Mouse (Mus musculus) thymus, postnatal 0 days (tissue): ENCODE measurements around the gene Ugp2. TPM values are rescaled to one million over a fixed set of nuclear protein-coding genes. Genes with fewer than 3 reads are reported as not detected.
"Not testable (repeated sequence)": the region's sequence is repeated elsewhere in the genome, so short reads cannot be mapped to it uniquely, and the experiment has no call there.

Experiments
- DNase-seq: peaks from one replicate; pipeline ENCODE4 v3.0.0-alpha.2; 2015; ENCODE audit warnings: low spot score
- microRNA counts: library from miRNA; unstranded; fragments of <30 nt; microRNA quantifications from one replicate; lab custom pipeline; 2015
- microRNA-seq: library from miRNA; unstranded; fragments of <30 nt; microRNA quantifications from one replicate; pipeline ENCODE4, GENCODE M21; 2016; ENCODE audit warnings: borderline number of aligned reads
- polyA plus RNA-seq: library from polyadenylated mRNA; unstranded; fragments of >200 nt; fragmentation: Nextera tagmentation; extraction: Ambion mirVana; gene quantifications from 2 replicates; pipeline ENCODE4 v1.2.1, GENCODE M21; 2015

The Ugp2 gene
- polyA plus RNA-seq, 1 experiment from 2014 or later, result 49.9 TPM

DNA sequence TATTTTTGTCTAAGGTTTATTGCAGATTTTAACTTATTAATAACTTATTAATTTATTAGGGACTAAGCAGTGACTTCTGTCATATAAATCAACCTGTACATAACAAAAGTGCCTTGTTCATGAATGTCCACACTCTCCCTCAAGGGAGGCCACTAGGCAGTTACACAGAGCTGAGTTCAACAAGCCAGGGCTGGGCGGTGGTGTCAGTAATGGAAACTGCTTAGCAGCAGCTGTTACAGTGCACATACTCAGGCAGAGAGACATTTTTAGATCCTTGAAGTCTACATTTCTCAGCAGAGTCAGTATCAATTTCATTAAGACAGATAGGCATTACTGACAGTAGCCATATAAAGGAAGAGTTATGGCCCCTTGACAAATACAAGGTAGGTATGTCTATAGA, 33.1 kb downstream of the Ugp2 start:
- DNase-seq, result no peak

DNA sequence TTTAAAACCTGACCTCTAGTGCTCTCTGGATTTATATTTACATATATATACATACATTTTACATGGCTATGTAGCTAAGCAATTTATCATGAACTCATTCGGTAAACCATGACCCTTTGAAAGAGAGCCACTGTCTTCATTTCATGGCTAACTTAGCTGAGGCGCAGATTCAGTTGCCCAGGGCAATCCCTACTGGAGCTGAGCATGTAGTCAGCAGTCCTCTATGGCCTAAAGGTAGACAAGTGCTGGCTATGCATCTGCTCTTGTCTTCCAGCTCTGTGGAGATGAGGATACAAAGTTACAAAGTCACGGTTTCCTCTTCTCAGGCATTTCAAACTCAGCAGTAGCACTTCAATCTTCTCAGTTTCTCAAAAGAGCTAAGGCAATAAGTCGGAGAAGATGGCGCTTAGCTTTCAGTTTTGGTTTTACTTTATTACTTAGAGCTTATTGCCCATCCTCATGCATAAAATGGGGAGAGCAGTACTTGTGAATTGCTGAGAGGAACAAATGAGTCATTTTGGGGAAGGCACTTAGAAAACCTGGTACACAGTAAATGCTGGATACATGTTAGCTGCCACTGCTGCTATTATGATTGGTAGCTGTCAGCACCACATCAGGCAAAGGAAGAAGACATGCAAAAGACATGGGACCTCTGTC, 38.2 kb downstream of the Ugp2 start:
- no peak for DNase-seq

DNA sequence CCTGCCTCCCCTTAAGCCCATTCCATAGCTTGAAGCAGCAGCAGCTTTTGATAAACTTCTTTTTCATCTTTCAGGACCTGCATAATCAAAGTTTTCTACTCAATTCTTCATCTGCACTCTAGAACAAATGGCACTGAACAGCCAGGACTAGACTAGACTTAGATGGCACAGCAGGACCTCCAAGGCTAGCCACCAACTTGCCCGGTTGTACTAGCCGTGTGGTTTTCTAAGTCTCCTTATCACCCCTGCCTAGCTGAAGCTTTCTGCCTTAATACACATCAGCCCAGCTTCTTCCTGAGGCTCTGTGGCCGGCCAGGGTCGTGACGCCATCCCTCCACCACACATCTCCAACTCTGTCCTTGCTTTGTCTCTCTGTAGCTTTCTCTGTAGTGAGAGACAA, 42.9 kb downstream of the Ugp2 start:
- DNase-seq, result no peak

DNA sequence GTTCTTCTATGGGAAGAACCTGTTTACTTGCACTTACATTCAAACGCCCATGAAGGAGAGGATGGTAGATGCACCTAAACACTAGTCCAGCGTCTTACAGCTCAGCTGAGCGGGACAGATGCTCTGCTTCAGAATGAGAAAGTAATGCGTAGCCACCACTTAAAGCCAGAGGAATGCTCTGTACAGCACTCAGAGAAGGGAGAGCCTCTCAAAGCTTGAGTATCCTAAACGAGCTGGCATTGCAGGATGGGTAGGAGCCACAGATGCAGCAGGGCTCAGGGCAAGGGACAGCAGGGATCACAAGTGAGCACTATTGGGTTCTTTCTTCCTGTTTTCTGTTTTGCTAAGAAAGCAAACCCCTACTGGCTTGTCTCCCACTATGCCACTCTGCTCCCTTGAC, 43.5 kb downstream of the Ugp2 start:
- DNase-seq, result no peak

DNA sequence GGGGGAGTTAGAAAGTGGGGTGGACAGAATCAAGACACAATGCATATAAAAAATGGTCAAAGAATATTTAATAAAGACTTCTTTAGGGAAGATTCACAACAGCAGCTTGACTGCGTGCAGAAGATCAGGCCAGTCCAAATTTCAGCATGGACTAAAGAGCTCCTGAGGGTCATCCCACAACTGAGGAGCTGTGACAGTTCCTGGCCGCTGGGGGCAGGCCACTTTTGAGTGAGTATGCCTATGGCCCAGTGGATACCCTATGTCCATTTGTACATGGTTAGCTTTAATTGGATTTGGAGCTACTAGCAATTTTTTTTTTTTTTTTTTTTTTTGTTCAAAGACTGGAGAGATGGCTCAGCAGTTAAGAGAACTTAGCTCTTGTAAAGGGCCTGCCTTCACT, 44.2 kb downstream of the Ugp2 start:
- DNase-seq, result no peak

DNA sequence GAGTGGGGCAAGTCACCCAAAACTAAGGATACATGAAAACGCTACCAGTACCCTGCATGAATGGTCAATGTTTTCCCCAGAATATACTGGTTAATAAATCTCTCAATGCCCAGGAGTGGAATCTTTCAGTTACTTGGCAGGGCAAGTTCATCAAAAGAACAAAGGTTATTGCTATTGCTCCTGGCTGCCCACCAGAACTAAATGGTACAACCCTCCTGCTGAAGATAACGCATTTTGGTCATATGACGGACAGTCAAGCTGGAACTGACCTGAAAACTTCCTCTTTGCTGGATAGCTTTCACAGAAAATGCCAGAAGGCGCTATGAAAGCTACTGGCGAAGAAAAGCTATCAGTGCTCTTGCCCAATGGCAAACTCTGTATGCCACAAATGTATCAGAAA, 45.2 kb downstream of the Ugp2 start:
- no peak for DNase-seq

DNA sequence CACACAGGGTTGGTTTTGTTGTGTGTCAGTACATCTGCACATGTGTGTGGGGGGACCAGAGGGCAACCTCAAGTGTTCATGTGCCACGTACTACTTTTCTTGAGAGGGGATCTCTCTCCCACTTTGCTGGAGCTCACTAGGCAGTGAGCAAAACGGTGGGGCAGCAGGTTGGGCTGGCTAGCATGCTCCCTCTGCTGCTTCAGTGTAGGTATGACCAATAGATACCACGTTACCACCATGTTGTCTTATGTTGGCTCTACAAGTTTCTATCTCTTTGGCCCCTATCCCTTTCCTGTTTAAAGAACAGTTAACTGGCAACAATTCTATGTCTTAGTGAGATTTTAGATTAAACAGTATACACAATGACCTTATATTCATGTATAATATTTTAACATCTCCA, 48.7 kb downstream of the Ugp2 start:
- DNase-seq, result no peak

DNA sequence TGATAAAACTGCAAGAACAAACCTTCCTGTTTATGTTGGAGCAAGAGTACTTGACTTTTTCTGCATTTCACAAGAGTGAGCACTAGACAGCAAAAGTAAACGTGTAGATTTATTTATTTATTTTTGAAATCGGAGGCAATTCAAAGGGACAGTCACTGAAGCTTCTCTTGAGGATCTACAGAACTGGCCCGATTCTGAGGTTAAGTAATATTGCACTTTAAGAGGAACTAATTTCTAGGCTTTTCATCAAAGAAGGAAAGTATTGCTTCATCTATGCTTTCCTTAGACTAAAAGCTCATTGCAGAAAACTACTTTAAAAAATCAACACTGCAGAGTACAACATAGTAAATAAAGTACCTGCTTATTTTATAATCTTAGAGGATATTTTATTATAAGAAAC, 49.4 kb downstream of the Ugp2 start:
- no peak for DNase-seq

DNA sequence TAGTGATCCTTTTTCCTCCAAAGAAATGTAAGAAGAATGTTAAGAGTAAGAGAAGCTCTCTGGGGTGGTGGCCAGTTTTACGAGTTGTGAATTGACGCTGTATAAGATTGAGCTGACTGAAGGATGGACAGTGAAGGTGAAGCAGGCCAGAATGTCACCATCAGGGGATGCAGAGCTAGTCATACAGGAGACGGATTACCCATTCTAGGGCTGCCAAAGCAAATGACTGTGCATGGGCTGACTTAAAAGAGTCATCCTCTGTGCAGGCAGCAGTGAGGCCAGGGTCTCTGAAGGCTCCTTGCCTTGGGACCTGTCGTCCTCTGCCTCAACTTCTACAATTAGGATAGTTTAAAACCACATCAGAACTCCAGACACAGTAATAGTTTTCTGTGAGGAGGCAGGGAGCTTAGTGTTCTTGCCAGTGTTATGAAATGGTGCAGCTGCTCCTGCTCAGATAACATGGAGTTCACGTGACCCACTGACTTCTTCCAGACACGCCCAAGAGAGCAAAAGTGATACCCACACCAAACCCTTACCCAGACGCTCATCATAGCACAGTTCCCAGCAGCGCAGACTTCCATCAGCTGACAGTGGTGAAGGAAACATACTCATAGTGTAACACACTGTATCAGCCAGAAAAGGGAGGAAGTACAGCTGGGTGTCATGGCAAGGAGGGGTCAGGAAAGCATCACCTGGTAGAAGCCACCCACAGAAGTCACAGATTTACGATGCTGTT, 56.9 kb downstream of the Ugp2 start:
- no peak for DNase-seq

DNA sequence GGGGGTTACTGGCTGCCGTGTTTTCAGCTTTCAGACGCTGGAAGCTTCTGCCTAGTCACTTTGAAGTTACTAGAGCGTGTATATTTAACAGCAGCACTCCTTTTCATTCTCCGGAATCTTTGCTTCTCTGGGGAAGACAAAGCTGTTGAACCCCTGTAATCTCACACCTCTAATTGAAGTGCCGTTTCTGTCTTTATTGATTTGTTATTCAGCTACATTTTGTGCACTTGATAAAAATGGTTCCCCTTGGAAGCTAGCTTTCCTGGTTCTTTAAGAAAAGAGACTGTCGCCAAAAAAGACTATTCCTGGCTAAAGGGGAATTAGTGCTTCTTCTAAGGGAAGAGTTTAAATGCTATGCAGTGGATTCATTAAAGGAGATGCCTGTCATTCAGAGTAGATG, 61.5 kb downstream of the Ugp2 start:
- DNase-seq, result no peak

DNA sequence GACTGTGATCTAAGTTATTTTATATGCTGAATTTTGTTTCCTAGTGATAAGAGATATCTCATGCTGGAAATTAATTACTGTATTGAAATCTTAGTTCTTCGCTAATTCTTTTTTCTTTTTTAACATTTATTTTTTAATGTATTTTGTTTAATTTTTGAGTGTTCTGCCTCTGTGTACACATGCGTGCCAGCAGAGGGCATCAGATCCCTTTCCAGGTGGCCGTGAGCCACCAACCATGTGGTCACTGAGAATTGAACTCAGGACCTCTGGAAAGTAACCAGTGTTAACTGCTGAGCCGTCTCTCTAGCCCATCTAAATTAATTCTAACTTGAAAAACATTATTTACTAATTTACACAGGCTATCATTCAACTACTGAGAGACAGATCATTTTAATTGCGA, 62.9 kb downstream of the Ugp2 start:
- peak; percentile 16 for DNase-seq

DNA sequence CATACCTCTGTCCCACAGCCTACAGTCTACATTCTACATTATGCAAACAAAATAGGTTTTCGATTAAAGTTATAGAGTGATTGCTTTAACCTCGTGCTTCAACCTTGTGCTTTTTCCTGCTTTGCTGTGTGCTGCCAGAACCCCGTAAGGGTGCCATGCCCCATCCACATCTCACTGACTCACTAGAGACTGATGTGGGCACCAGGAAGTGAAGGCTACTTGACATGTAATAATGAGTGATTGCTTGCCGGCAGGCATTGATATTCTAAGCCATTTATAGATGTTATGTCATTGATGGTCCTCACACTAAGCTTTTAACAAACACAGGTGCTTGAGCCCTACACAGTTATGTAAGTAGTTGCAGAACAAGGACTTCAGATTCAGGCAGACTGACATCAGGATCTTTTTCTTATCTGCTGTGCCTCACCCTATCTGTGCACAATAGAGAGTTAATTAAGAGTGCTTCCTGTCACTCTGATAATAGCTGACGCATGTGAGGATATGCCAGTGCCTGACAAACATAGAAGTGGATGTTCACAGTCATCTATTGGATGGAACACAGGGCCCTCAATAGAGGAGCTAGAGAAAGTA, 63.8 kb downstream of the Ugp2 start:
- DNase-seq, result no peak

DNA sequence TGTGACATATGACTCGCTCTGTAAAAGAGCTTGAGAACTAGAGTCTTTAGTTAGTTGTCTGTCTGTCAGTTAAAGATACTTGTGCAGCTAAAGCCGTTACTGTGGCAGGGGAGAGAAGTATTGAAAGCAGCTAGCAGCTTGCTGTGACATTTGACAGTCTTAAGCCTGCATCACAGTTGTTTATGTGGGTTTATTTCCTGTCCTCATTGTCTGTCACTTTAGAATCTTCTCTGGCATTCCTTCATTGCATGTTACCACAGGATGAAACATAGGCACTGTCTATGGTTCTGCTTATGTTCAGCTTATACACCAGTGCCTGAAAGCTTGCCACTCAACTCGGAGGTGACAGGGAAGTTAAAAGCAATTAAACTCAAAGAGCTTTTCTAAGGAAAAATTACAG, 67.4 kb downstream of the Ugp2 start:
- DNase-seq, result peak; percentile 11

DNA sequence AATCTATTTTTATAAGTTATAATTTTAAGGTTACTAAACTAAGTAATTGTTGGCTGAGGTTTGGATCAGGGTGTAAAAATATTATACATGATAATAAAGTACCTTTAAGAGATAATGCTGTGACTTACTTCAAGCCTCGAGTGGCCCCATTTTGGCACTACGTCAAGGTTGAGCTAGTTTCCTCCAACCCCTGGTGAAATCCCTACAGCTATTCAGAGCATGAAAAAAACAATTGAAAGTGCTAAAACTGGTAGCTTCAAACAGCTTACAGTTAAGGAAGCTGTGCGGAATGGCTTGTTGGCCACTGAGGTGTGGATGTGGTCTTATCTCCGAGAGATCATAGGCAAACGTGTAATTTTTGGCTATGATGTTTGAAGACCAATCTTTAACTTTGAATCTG, 75.5 kb downstream of the Ugp2 start:
- no peak for DNase-seq

DNA sequence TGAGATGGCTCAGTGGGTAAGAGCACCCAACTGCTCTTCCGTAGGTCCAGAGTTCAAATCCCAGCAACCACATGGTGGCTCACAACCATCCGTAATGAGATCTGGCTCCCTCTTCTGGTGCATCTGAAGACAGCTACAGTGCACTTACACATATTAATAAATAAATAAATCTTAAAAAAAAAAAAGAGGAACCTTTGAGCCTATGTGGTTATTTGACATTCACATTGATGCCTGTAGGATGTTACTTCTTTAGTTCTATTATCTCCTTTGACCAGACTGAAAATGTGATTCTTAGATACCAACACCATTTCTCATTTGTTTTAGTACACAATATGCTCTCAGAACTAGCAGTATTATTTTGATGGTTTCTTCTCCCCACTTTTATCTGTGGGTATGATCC, 82.8 kb downstream of the Ugp2 start:
- not testable (repeated sequence) for DNase-seq

DNA sequence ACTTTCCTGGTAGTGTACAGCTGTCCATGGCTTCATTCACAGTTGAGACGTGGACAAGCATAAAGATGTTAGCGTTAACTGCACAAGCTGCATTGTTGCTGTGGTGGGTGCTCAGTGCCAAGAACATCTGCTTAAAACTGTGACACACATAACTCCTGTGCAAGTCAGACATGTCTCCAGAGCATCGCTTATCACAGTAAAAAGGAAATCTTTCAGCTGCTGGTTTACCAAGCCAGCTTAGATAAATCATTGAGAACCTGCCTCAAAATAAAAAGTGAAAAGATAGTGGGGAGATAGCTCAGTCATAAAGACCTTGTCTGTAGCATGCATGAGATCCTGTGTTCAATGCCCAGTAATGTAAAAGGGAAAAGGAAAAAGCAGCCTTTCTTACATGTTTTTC, 84.6 kb downstream of the Ugp2 start:
- DNase-seq, result no peak

DNA sequence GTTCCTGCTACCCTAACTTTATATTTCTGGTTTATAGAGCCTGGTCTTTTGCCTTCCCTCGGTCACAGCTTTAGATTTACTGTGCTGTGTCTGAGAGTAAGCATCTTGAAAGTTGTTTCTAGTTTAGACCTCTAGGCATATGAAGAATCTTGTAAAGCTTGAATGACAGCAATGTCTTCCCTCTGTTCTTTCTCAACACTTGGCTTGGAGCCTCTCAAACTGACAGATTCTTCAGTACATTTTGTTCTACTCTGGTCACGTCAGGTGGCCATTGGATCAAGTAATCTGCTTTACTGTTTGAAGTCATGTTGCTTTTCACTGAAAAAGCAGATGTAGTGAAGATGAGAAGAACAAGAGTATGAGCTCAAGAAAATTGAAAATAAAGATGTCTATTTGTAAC, 94.8 kb downstream of the Ugp2 start:
- no peak for DNase-seq

MicroRNA genes within 50 kb of the gene (microRNA counts, 519-probe panel; counts per million panel counts)
- 473 counts per million, percentile 71 among the panel's probes with 10 or more counts for microRNA mmu-miR-1933-3p (lab: Ali Mortazavi, UCI)
- 473 counts per million, percentile 71 among the panel's probes with 10 or more counts for microRNA mmu-miR-1933-5p (lab: Ali Mortazavi, UCI)

Small RNA genes lying within 50 kb of the gene (microRNA-seq; reads per million reads assigned to microRNA genes)
- gene Mir1933, result 1.2 reads per million

Other genes starting within 250 kb of the Ugp2 start
- 11.0 and 14.9 TPM in 2 replicates for gene Vps54, start 131.9 kb downstream of the Ugp2 start, polyA plus RNA-seq
- gene Wdpcp, start 201.0 kb upstream of the Ugp2 start, polyA plus RNA-seq, result 5.1 and 5.3 TPM in 2 replicates
- gene Mdh1, start 201.2 kb upstream of the Ugp2 start, polyA plus RNA-seq, result 462 and 482 TPM in 2 replicates